Mouse (Mus musculus) spleen, embryonic (tissue): ENCODE results near the gene Pla2g7.

Experiments
- CTCF ChIA-PET: fragments of 350-600 bp; sonication (Branson Sonifier 250); formaldehyde crosslinking; loops from one replicate; lab custom pipeline; 2022; lab: Charles Lee

Gene Pla2g7

GRCm38 (mm10) chr17:43580456-43580855 is 12.6 kb downstream of the Pla2g7 start:
- CTCF ChIA-PET = no interaction called here

GRCm38 (mm10) chr17:43581012-43581467 is 13.1 kb downstream of the Pla2g7 start:
- CTCF ChIA-PET = no interaction called here

GRCm38 (mm10) chr17:43584771-43585170 is 16.9 kb downstream of the Pla2g7 start:
- CTCF ChIA-PET = no interaction called here

GRCm38 (mm10) chr17:43587278-43587677 is 19.4 kb downstream of the Pla2g7 start:
- CTCF ChIA-PET = no interaction called here

GRCm38 (mm10) chr17:43589750-43590149 is 21.9 kb downstream of the Pla2g7 start:
- CTCF ChIA-PET = no interaction called here

GRCm38 (mm10) chr17:43590531-43590930 is 22.6 kb downstream of the Pla2g7 start:
- CTCF ChIA-PET = no interaction called here

GRCm38 (mm10) chr17:43592296-43593291 is 24.7 kb downstream of the Pla2g7 start:
- CTCF ChIA-PET = no interaction called here

GRCm38 (mm10) chr17:43597742-43598141 is 29.8 kb downstream of the Pla2g7 start:
- CTCF ChIA-PET = interaction anchor here (0.7 kb wide), 1 partner anchor 10 kb away, joined by 3 read pairs; no protein-coding TSS in a partner anchor

- CTCF ChIA-PET = no interaction called here
These were observed 30.8 kb downstream of the Pla2g7 start for GRCm38 (mm10) chr17:43598706-43599105.

GRCm38 (mm10) chr17:43606704-43607103 is 38.8 kb downstream of the Pla2g7 start:
- CTCF ChIA-PET = interaction anchor here (0.6 to 1.4 kb wide), 2 partner anchors 89 to 1239 kb away, joined by 3 to 6 read pairs; no protein-coding TSS in a partner anchor

GRCm38 (mm10) chr17:43611586-43611985 is 43.7 kb downstream of the Pla2g7 start:
- CTCF ChIA-PET = interaction anchor here (1.0 kb wide), 1 partner anchor 16 kb away, joined by 3 read pairs; no protein-coding TSS in a partner anchor

GRCm38 (mm10) chr17:43612221-43612620 is 44.3 kb downstream of the Pla2g7 start:
- CTCF ChIA-PET = interaction anchor here (0.7 kb wide), 1 partner anchor 484 kb away, joined by 7 read pairs; no protein-coding TSS in a partner anchor

GRCm38 (mm10) chr17:43619156-43619555 is 51.3 kb downstream of the Pla2g7 start:
- CTCF ChIA-PET = no interaction called here

- CTCF ChIA-PET = no interaction called here
These were observed 54.2 kb downstream of the Pla2g7 start for GRCm38 (mm10) chr17:43622076-43622475.

GRCm38 (mm10) chr17:43628246-43628645 is 60.3 kb downstream of the Pla2g7 start:
- CTCF ChIA-PET = interaction anchor here (0.9 kb wide), 1 partner anchor 17 kb away, joined by 3 read pairs; no protein-coding TSS in a partner anchor

GRCm38 (mm10) chr17:43629026-43629495 is 61.2 kb downstream of the Pla2g7 start:
- CTCF ChIA-PET = no interaction called here

GRCm38 (mm10) chr17:43629496-43630426 is 61.9 kb downstream of the Pla2g7 start, which contains the start of gene Tdrd6:
Gene Tdrd6, minus strand, starts transcription at chr17:43630299.
- CTCF ChIA-PET = no interaction called here

GRCm38 (mm10) chr17:43630427-43630760 is 62.5 kb downstream of the Pla2g7 start:
- CTCF ChIA-PET = no interaction called here

- CTCF ChIA-PET = no interaction called here
These were observed 69.2 kb downstream of the Pla2g7 start for GRCm38 (mm10) chr17:43637146-43637545.

GRCm38 (mm10) chr17:43640825-43641224 is 72.9 kb downstream of the Pla2g7 start:
- CTCF ChIA-PET = no interaction called here

GRCm38 (mm10) chr17:43643191-43643590 is 75.3 kb downstream of the Pla2g7 start:
- CTCF ChIA-PET = no interaction called here
